Mouse (Mus musculus): Measurements from ENCODE around the gene Atxn7l2. TPM values are rescaled to one million over a fixed set of nuclear protein-coding genes. Genes with fewer than 3 reads are reported as not detected.
A peak's percentile ranks its signal among the peaks of the same experiment; 100 is the strongest.

Atxn7l2 gene
- polyA plus RNA-seq, 1 experiment from 2014 or later, result 8.9 TPM

DNA sequence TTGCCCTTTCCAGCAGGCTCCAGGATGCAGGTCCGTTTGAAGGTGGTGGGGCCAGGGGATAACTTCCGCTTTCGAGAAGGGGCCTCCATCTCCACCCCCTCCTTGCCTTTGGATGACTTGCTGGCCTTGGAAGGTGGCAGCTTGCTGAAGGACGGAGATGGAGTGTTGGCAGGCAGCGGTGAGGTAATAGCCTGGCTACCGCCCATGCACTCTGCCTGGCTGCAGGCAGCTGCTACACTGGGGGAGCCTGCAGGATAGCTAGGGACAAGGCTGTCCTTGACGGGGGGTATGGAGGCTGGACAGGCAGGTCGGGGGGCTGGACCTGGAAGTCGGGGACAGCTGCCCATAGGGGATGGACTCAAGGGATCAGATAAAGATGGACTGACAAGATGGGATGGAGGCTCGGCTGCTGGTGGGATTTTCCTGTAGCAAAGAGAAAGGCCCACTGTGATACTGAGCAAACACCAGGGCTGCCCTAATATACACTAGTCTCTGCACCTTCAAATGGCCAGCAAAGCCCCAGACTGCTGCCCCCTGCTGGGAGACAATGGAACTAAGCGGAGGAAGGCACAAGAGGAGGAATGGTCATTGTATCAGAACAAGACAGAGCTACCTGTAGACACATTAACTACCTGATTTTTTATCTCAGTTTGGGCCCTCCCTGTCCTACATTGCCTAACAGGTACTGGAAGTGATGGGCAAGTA, 7.0 kb downstream of the Atxn7l2 start:
- Histone ChIP-seq H3K27me3 (replicated peaks) (no peaks in the 10 kb centered on the region), H3K4me1 (replicated peaks) (peaks cover 15% of the 10 kb centered on the region), H3K4me2 (no peak overlapping the region), H3K27ac (ENCODE audit: poor library complexity, severe bottlenecking) (no peak overlapping the region), H3K9ac (no peak overlapping the region), H3K9me3 (replicated peaks) (no peaks in the 10 kb centered on the region), H3K36me3 (peaks cover 58% of the 10 kb centered on the region), H3K4me3 (no peak overlapping the region)
- ATAC-seq (ENCODE audit: insufficient number of reproducible peaks, low FRiP score), result no peak
- WGBS, result 76% methylated on average over 11 of the region's 11 CpGs

- 91% methylated on average over 13 of the region's 13 CpGs for WGBS
- H3K27me3 ChIP-seq (replicated peaks), result no peaks in the 10 kb centered on the region
- no peak overlapping the region for H3K9ac ChIP-seq
- no peak overlapping the region for H3K27ac ChIP-seq (ENCODE audit: poor library complexity, severe bottlenecking)
- peaks cover 13% of the 10 kb centered on the region for H3K4me1 ChIP-seq (replicated peaks)
- H3K4me3 ChIP-seq, result no peak overlapping the region
- no peaks in the 10 kb centered on the region for H3K9me3 ChIP-seq (replicated peaks)
- H3K36me3 ChIP-seq, result peaks cover 58% of the 10 kb centered on the region
- H3K4me2 ChIP-seq, result no peak overlapping the region
- ATAC-seq (ENCODE audit: insufficient number of reproducible peaks, low FRiP score), result no peak
Measured at GRCm38 (mm10) chr3:108203212-108203611, 7.5 kb downstream of the Atxn7l2 start.

- H3K4me3 ChIP-seq, result no peak overlapping the region
- H3K9me3 ChIP-seq (replicated peaks), result no peaks in the 10 kb centered on the region
- no peak overlapping the region for H3K27ac ChIP-seq (ENCODE audit: poor library complexity, severe bottlenecking)
- peaks cover 58% of the 10 kb centered on the region for H3K36me3 ChIP-seq
- peaks cover 18% of the 10 kb centered on the region for H3K4me1 ChIP-seq (replicated peaks)
- ATAC-seq (ENCODE audit: insufficient number of reproducible peaks, low FRiP score), result no peak
- H3K4me2 ChIP-seq, result no peak overlapping the region
- no peaks in the 10 kb centered on the region for H3K27me3 ChIP-seq (replicated peaks)
- H3K9ac ChIP-seq, result no peak overlapping the region
Measured at GRCm38 (mm10) chr3:108202506-108202905, 8.2 kb downstream of the Atxn7l2 start.

DNA sequence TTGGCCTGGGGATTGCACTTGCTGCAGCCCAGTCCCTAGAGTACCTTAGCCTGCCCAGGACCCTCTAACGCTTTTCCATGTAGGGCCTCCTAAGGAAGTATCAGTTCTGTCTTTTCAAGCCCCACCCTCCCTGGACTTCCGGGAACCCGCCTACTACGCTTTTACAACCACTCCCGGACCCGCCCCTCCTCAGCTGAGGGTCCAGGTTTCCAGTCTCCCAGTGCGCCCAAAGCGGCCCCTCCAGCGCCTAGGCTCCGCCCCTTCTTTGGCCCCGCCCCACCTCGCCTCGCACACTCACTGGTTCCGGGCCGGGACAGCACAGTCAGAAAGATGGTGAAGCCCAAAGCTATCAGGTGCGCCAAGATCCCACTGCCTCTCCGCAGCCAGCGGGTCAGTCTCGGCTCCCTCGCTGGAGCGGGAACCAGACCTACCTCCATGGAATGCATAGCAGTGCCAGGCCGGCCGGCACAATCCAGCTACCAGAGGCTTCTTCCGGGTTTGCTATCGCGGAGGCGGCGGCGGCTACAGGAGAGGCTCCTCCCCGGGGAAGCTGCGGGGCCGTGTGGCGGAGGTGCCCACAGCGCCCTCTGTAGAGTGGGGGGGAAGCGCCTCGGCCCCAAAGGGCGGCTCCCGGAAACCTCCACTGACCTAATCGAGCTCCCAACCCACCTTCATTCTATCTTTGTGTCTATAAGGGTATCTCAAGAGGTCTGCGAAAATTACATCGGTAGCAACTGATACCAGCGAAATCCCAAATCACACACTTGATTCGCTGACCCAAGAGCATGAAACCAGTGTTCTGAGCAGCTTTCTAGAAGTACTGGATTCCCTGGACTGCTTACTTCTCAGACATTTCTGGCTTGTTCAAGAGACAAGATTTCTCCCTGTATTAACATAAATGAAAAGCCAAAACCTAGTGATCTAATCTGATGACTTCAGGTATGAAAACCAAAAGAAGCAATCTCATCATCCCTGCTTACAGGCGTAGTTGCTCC, 10.1 kb downstream of the Atxn7l2 start, which contains the start of gene Cyb561d1:
TSS of gene Cyb561d1 (minus strand) at position 884 of the 995 bp plus-strand sequence.
- peak within 1 kb of the TSS; percentile 88 for H3K27ac ChIP-seq (ENCODE audit: poor library complexity, severe bottlenecking)
- H3K4me2 ChIP-seq, result peak within 1 kb of the TSS; percentile 64
- H3K4me1 ChIP-seq (replicated peaks), result peaks cover 37% of the 10 kb centered on the region
- peak within 1 kb of the TSS; percentile 74 for H3K9ac ChIP-seq
- peak within 1 kb of the TSS; percentile 68 for H3K4me3 ChIP-seq
- 3% methylated on average over 44 of the region's 44 CpGs for WGBS
- no peaks in the 10 kb centered on the region for H3K27me3 ChIP-seq (replicated peaks)
- ATAC-seq (ENCODE audit: insufficient number of reproducible peaks, low FRiP score), result peak; percentile 95
- no peaks in the 10 kb centered on the region for H3K9me3 ChIP-seq (replicated peaks)
- peaks cover 40% of the 10 kb centered on the region for H3K36me3 ChIP-seq

- H3K27me3 ChIP-seq (replicated peaks), result no peaks in the 10 kb centered on the region
- no peak overlapping the region for H3K27ac ChIP-seq (ENCODE audit: poor library complexity, severe bottlenecking)
- ATAC-seq (ENCODE audit: insufficient number of reproducible peaks, low FRiP score), result no peak
- no peaks in the 10 kb centered on the region for H3K9me3 ChIP-seq (replicated peaks)
- peak overlapping the region; percentile 64; the same call in 1 of the 2 replicates for H3K4me2 ChIP-seq
- H3K4me3 ChIP-seq, result no peak overlapping the region
- WGBS, result 93% methylated on average over 6 of the region's 6 CpGs
- peaks cover 39% of the 10 kb centered on the region for H3K4me1 ChIP-seq (replicated peaks)
- no peak overlapping the region for H3K9ac ChIP-seq
- H3K36me3 ChIP-seq, result peaks cover 26% of the 10 kb centered on the region
Measured at GRCm38 (mm10) chr3:108199231-108199630, 11.5 kb downstream of the Atxn7l2 start.

- Histone ChIP-seq H3K9me3 (replicated peaks) (no peaks in the 10 kb centered on the region), H3K27ac (ENCODE audit: poor library complexity, severe bottlenecking) (no peak overlapping the region), H3K36me3 (peaks cover 9% of the 10 kb centered on the region; the same call in 1 of the 2 replicates), H3K9ac (peak overlapping the region; percentile 51), H3K27me3 (replicated peaks) (no peaks in the 10 kb centered on the region), H3K4me2 (peak overlapping the region; percentile 58), H3K4me1 (replicated peaks) (peaks cover 50% of the 10 kb centered on the region), H3K4me3 (peak overlapping the region; percentile 10)
- 20% methylated on average over 14 of the region's 14 CpGs for whole genome bisulfite sequencing
- ATAC-seq (ENCODE audit: insufficient number of reproducible peaks, low FRiP score), result no peak
Measured at GRCm38 (mm10) chr3:108197066-108197497, 13.7 kb downstream of the Atxn7l2 start.

DNA sequence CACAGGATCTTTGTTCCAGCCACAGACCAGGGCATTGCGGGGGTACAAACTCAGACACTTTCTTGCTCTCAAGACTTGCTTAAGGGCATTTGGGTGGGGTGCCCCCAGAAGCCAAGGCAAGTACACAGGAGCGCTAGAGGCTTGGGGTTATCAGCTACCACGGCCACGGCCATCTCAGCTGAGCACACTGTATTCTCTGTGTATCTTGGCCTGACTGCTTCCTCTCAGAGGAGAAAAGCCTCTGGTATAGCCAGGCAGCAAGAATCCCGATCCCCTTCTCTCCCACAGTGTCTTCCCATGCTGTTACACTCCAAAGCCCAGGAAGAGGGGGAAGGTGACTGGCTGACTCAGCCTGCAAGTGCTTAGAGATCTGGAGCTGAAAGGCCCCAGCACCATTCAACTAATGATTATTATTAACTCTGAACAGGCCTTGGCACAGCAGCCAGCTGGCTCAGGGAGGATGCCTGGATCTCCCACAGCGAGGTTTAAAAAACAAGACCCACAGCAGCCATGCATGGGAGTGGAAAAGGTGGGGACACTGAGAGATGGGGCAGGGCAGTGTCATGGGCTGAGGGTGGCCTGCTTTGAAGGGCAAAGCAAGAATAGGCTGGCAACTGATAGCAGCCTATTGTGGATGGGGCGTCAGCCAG, 14.7 kb downstream of the Atxn7l2 start:
- H3K9ac ChIP-seq, result no peak overlapping the region
- no peaks in the 10 kb centered on the region for H3K9me3 ChIP-seq (replicated peaks)
- ATAC-seq (ENCODE audit: insufficient number of reproducible peaks, low FRiP score), result no peak
- H3K4me1 ChIP-seq (replicated peaks), result peaks cover 53% of the 10 kb centered on the region
- H3K36me3 ChIP-seq, result 0 out of 2 replicates have a peak, but pooled peaks cover 6% of the 10 kb centered on the region
- no peak overlapping the region for H3K4me3 ChIP-seq
- H3K27me3 ChIP-seq (replicated peaks), result no peaks in the 10 kb centered on the region
- peak overlapping the region; percentile 38 for H3K27ac ChIP-seq (ENCODE audit: poor library complexity, severe bottlenecking)
- WGBS, result 57% methylated on average over 7 of the region's 7 CpGs
- no peak overlapping the region for H3K4me2 ChIP-seq

GRCm38 (mm10) chr3:108195287-108195686, 15.4 kb downstream of the Atxn7l2 start:
- Histone ChIP-seq H3K36me3 (0 out of 2 replicates have a peak, but pooled peaks cover 6% of the 10 kb centered on the region), H3K4me2 (no peak overlapping the region), H3K27me3 (replicated peaks) (no peaks in the 10 kb centered on the region), H3K9ac (no peak overlapping the region), H3K4me1 (replicated peaks) (peaks cover 54% of the 10 kb centered on the region), H3K4me3 (no peak overlapping the region), H3K27ac (ENCODE audit: poor library complexity, severe bottlenecking) (no peak overlapping the region), H3K9me3 (replicated peaks) (no peaks in the 10 kb centered on the region)
- no peak for ATAC-seq (ENCODE audit: insufficient number of reproducible peaks, low FRiP score)
- 81% methylated on average over 4 of the region's 4 CpGs for WGBS

DNA sequence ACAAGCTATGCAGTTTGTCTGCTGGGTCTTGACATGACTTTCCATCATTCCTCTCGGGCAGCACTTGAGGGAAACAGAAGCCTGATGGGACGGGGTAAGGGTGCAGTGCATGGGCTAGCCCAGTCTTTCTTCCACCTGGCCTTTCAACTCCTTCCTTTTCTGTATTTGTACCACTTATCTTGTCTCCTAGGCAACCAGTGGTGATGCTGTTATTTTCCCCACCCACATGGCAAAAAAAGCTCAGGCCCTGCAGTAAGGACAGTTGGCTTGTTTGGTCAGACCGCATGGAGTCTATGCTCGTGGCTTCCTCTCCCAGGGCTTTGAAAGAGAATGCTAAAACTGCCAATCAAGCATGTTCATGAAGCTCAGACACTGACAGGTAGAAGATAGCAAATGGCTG, 17.0 kb downstream of the Atxn7l2 start:
- H3K4me3 ChIP-seq, result no peak overlapping the region
- H3K4me2 ChIP-seq, result no peak overlapping the region
- H3K9me3 ChIP-seq (replicated peaks), result no peaks in the 10 kb centered on the region
- no peaks in the 10 kb centered on the region for H3K36me3 ChIP-seq
- 45% methylated on average over 4 of the region's 4 CpGs for WGBS
- no peak overlapping the region for H3K9ac ChIP-seq
- no peaks in the 10 kb centered on the region for H3K27me3 ChIP-seq (replicated peaks)
- ATAC-seq (ENCODE audit: insufficient number of reproducible peaks, low FRiP score), result no peak
- no peak overlapping the region for H3K27ac ChIP-seq (ENCODE audit: poor library complexity, severe bottlenecking)
- H3K4me1 ChIP-seq (replicated peaks), result peaks cover 56% of the 10 kb centered on the region

- no peaks in the 10 kb centered on the region for H3K9me3 ChIP-seq (replicated peaks)
- H3K4me2 ChIP-seq, result peak overlapping the region; percentile 31; the same call in 1 of the 2 replicates
- H3K36me3 ChIP-seq, result 0 out of 2 replicates have a peak, but pooled peaks cover 3% of the 10 kb centered on the region
- 47% methylated on average over 5 of the region's 5 CpGs for WGBS
- H3K27ac ChIP-seq (ENCODE audit: poor library complexity, severe bottlenecking), result no peak overlapping the region
- no peak for ATAC-seq (ENCODE audit: insufficient number of reproducible peaks, low FRiP score)
- H3K4me3 ChIP-seq, result no peak overlapping the region
- peaks cover 41% of the 10 kb centered on the region for H3K4me1 ChIP-seq (replicated peaks)
- H3K9ac ChIP-seq, result no peak overlapping the region
- H3K27me3 ChIP-seq (replicated peaks), result peaks cover 22% of the 10 kb centered on the region
Measured at GRCm38 (mm10) chr3:108189897-108190296, 20.8 kb downstream of the Atxn7l2 start.

All from heart, embryonic 12.5 days (tissue).